Mouse (Mus musculus) midbrain, embryonic 11.5 days (tissue): ENCODE results near the gene Cntln. TPM values are rescaled to one million over a fixed set of nuclear protein-coding genes. Genes with fewer than 3 reads are reported as not detected.

Experiments used
- ATAC-seq: fragments of 200-750 bp; cut with Nextera tagmentation; 2 replicates; pipeline ENCODE4 v1.8.0; 2017; ENCODE audit warnings: moderate TSS enrichment, moderate library complexity; ENCODE audit not compliant: low FRiP score
- DNase-seq: peaks from one replicate; pipeline ENCODE4 v3.0.0; 2015; ENCODE audit warnings: low spot score; ENCODE audit errors: missing footprints
- H3K27ac ChIP-seq: fragments of 300-500 bp; sonication (generic); 2 replicates; pipeline ENCODE4 v1.5.1; 2014; ENCODE audit warnings: low read depth, low read length
- H3K27me3 ChIP-seq: fragments of 300-500 bp; sonication (generic); 2 replicates; pipeline ENCODE4 v1.6.1; 2014; ENCODE audit warnings: mild to moderate bottlenecking, low read length, moderate library complexity, mixed read lengths; ENCODE audit not compliant: control insufficient read depth, insufficient read depth
- H3K36me3 ChIP-seq: fragments of 300-500 bp; sonication (generic); 2 replicates; pipeline ENCODE4 v1.6.1; 2014; ENCODE audit warnings: mild to moderate bottlenecking, low read length, moderate library complexity, mixed read lengths; ENCODE audit not compliant: control insufficient read depth, insufficient read depth
- H3K4me1 ChIP-seq: fragments of 300-500 bp; sonication (generic); 2 replicates; pipeline ENCODE4 v1.6.1; 2014; ENCODE audit warnings: low read length; ENCODE audit not compliant: control insufficient read depth, insufficient read depth
- H3K4me2 ChIP-seq: fragments of 300-500 bp; sonication (generic); 2 replicates; pipeline ENCODE4 v1.6.1; 2014; ENCODE audit warnings: mild to moderate bottlenecking, moderate library complexity
- H3K4me3 ChIP-seq: fragments of 300-500 bp; sonication (generic); 2 replicates; pipeline ENCODE4 v1.5.1; 2014; ENCODE audit warnings: low read depth, low read length
- H3K9ac ChIP-seq: fragments of 300-500 bp; sonication (generic); 2 replicates; pipeline ENCODE4 v1.6.1; 2014; ENCODE audit warnings: low read length
- H3K9me3 ChIP-seq: fragments of 300-500 bp; sonication (generic); 2 replicates; pipeline ENCODE4 v1.6.1; 2016; ENCODE audit warnings: low read length; ENCODE audit not compliant: control insufficient read depth
- WGBS: fragments of 180-500 bp; shearing (Covaris S2); extraction: QIAGEN DNeasy Blood & Tissue Kit; methylation state at CpG from one replicate; pipeline ENCODE4 v1.1.7; 2014; 5-methylcytosine and 5-hydroxymethylcytosine counted together
- polyA plus RNA-seq: library from polyadenylated mRNA; unstranded; fragments of >200 nt; fragmentation: Nextera tagmentation; extraction: Ambion mirVana; gene quantifications from 2 replicates; pipeline ENCODE4 v1.2.1, GENCODE M21; 2014

Gene Cntln
- polyA plus RNA-seq, 1 experiment from 2014 or later = 11.1 TPM

DNA sequence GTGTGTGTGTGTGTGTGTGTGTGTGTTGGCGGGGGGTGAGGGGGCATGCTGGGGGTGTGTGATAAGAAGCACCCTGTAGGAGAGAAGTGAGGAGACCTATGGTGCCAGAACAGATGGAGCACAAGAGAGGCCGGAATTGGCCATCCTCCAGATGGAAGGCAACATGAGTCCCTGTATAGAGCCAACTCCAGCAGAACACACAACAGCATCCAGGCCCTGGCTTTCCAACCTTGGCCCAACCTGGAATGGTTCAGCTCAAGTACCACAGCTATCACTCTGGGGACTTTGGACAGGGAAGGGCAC, 279.2 kb downstream of the Cntln start:
- DNase-seq (no peak), ATAC-seq (no peak)
- H3K27ac ChIP-seq = no peak overlapping the region
- H3K4me3 ChIP-seq = no peak overlapping the region
- no peaks in the 10 kb centered on the region for H3K36me3 ChIP-seq
- H3K4me2 ChIP-seq = no peak overlapping the region
- H3K9ac ChIP-seq = no peak overlapping the region
- no peaks in the 10 kb centered on the region for H3K4me1 ChIP-seq
- 86% methylated on average over 2 of the region's 2 CpGs for WGBS
- H3K27me3 ChIP-seq = no peaks in the 10 kb centered on the region
- H3K9me3 ChIP-seq = no peaks in the 10 kb centered on the region

GRCm38 (mm10) chr4:85168001-85168400, 283.9 kb downstream of the Cntln start:
- Histone ChIP-seq H3K4me2 (no peak overlapping the region), H3K27me3 (no peaks in the 10 kb centered on the region), H3K9ac (no peak overlapping the region), H3K4me1 (no peaks in the 10 kb centered on the region), H3K36me3 (no peaks in the 10 kb centered on the region), H3K27ac (no peak overlapping the region), H3K9me3 (no peaks in the 10 kb centered on the region), H3K4me3 (no peak overlapping the region)
- WGBS = 94% methylated on average over 12 of the region's 12 CpGs
- ATAC-seq (no peak), DNase-seq (no peak)

DNA sequence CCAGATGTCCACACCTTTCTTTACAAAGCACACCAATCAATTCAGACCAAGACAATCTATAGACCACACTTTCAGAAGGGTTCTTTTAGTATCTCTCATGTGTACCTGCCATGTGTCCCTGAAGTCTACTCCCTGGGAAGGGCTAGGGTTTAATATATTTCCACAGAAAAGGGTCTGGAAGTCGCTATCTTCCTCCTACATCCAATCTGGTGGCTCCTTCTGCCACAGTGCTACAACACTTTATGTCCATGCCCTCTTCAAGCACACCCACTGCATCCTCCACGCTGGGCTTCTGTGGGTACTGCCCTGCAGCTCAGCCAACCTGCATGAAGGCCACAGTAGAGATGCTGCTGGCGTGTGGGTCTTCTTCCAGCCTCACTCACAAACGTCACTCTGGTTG, 291.4 kb downstream of the Cntln start:
- no peaks in the 10 kb centered on the region for H3K36me3 ChIP-seq
- H3K4me2 ChIP-seq = no peak overlapping the region
- no peak for ATAC-seq
- no peaks in the 10 kb centered on the region for H3K27me3 ChIP-seq
- H3K9ac ChIP-seq = no peak overlapping the region
- no peaks in the 10 kb centered on the region for H3K4me1 ChIP-seq
- WGBS = 85% methylated on average over 4 of the region's 4 CpGs
- no peaks in the 10 kb centered on the region for H3K9me3 ChIP-seq
- H3K27ac ChIP-seq = no peak overlapping the region
- no peak overlapping the region for H3K4me3 ChIP-seq
- DNase-seq = no peak

DNA sequence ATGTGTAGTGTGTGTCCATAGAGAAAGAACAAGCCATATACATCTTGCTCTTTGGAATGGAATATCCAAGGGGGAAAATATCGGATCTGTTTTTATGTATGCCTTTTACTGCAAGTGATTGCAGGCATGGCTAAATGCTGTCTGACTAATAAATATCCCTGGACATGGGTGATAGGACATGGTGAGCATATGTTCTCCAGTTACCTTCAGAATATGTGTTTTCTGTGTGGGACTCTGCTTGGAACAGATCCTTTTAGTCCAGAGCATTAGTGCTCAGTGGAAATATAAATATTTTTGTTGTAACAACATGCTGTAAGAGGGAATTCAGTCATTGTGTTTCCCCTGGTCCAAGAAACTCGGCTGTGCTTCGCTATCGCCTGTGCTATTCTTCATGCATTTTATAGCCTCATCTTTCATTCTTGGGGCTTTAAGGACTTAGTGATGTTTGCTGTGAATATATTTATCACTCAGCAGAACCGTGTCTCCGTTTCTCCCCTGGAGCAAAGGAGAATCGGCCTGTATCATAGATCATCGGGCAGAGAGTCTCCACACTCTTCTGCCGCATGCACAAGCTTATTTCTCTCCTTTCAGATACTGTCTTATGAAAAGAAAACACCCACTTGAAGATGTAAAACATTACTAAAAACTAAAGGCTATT, 294.4 kb downstream of the Cntln start:
- Histone ChIP-seq H3K4me3 (no peak overlapping the region), H3K9ac (no peak overlapping the region), H3K9me3 (no peaks in the 10 kb centered on the region), H3K4me1 (no peaks in the 10 kb centered on the region), H3K27me3 (no peaks in the 10 kb centered on the region), H3K36me3 (no peaks in the 10 kb centered on the region), H3K27ac (no peak overlapping the region), H3K4me2 (no peak overlapping the region)
- ATAC-seq (no peak), DNase-seq (no peak)
- 91% methylated on average over 9 of the region's 9 CpGs for WGBS

Other genes with a start within 250 kb of the Cntln start
- gene Bnc2, start 209.0 kb upstream of the Cntln start, polyA plus RNA-seq = 8.9 and 9.1 TPM in 2 replicates